Mouse (Mus musculus): ENCODE results near the gene Magi3. TPM values are rescaled to one million over a fixed set of nuclear protein-coding genes. Genes with fewer than 3 reads are reported as not detected.

Gene Magi3
- polyA plus RNA-seq, 1 experiment from 2014 or later, result 4.1 TPM

DNA sequence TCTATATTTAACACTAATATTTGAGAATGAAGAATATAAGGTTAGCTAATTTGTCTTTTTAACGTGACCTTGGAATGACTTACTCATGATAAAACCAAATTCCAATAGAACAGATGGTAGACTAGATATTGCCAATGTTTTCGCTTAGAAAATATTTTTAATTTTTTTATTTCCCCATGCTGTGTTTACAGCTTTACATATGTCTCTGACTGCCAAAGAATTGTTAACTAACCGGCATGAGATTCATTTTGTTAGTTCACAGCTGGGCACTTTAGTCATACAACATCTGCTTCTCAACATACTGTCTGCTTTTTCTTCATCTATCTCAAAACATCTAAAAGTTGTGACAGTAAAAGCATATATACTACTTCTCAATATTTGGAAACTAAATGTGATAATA lies 58.8 kb downstream of the Magi3 start:
- H3K4me2 ChIP-seq, result no peak overlapping the region
- no peaks in the 10 kb centered on the region for H3K36me3 ChIP-seq (ENCODE audit: control insufficient read depth, insufficient read depth, low read length)
- ATAC-seq (replicated peaks; ENCODE audit: low FRiP score) (no peak), DNase-seq (ENCODE audit: low spot score) (no peak)
- H3K27me3 ChIP-seq (replicated peaks; ENCODE audit: control insufficient read depth, insufficient read depth, low read length), result no peaks in the 10 kb centered on the region
- no peak overlapping the region for H3K27ac ChIP-seq (ENCODE audit: low read depth, low read length)
- no peak overlapping the region for H3K4me3 ChIP-seq (ENCODE audit: low read depth, low read length)
- H3K9ac ChIP-seq (ENCODE audit: low read depth, low read length), result no peak overlapping the region
- no peaks in the 10 kb centered on the region for H3K9me3 ChIP-seq (ENCODE audit: control insufficient read depth, low read length)
- WGBS, result 84% methylated on average over 3 of the region's 3 CpGs
- no peaks in the 10 kb centered on the region for H3K4me1 ChIP-seq (replicated peaks; ENCODE audit: control insufficient read depth, insufficient read depth, low read length)

DNA sequence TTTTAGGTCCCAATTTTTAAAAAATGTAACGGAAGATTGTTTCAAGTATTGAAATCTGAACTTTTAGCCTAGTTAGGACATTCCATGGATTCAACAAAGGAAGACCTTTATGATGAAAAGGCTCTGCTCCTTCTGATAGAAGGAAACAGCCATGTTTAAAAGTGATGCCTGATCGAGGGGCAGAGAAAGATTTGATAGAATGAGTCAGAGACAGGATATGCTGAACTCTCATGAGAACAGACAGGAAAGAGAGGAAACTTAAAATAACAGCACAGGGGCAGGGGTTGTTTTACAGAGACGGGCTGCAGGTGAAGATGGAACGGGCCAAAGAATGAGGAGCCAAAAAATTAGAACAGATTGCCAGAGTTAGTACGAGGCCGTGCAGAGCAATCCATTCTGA lies 59.6 kb downstream of the Magi3 start:
- H3K27ac ChIP-seq (ENCODE audit: low read depth, low read length), result no peak overlapping the region; the same call in 1 of the 2 replicates

DNA sequence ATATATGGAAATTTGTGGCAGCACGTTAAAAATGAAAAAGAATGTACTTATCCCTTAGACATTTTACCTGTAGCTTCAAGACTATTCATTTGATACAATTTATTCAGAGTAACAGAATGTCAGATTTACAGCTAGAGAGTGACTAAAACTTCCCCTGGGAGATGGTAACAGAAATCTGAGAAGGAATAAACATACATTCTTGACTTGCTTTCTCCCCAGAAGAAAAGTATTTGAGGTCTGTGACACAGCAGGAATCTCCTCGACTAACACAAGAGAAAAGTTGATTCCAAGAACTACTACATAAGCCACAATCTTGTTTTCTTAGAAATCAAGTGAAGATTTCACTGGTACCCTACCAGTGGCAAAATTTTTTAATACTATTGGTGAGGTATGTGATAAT lies 70.0 kb downstream of the Magi3 start:
- no peak overlapping the region for H3K4me3 ChIP-seq (ENCODE audit: low read depth, low read length)
- no peaks in the 10 kb centered on the region for H3K9me3 ChIP-seq (ENCODE audit: control insufficient read depth, low read length)
- 71% methylated on average over 2 of the region's 2 CpGs for WGBS
- H3K36me3 ChIP-seq (ENCODE audit: control insufficient read depth, insufficient read depth, low read length), result no peaks in the 10 kb centered on the region
- no peaks in the 10 kb centered on the region for H3K4me1 ChIP-seq (replicated peaks; ENCODE audit: control insufficient read depth, insufficient read depth, low read length)
- H3K9ac ChIP-seq (ENCODE audit: low read depth, low read length), result no peak overlapping the region
- H3K27ac ChIP-seq (ENCODE audit: low read depth, low read length), result no peak overlapping the region
- ATAC-seq (replicated peaks; ENCODE audit: low FRiP score) (no peak), DNase-seq (ENCODE audit: low spot score) (no peak)
- H3K27me3 ChIP-seq (replicated peaks; ENCODE audit: control insufficient read depth, insufficient read depth, low read length), result no peaks in the 10 kb centered on the region
- no peak overlapping the region for H3K4me2 ChIP-seq

More for the DNA sequence above, 59.6 kb downstream of the Magi3 start:
- 76% methylated on average over 6 of the region's 6 CpGs for WGBS
- Histone ChIP-seq H3K9me3 (ENCODE audit: control insufficient read depth, low read length) (no peaks in the 10 kb centered on the region), H3K9ac (ENCODE audit: low read depth, low read length) (no peak overlapping the region), H3K36me3 (ENCODE audit: control insufficient read depth, insufficient read depth, low read length) (no peaks in the 10 kb centered on the region), H3K27me3 (replicated peaks; ENCODE audit: control insufficient read depth, insufficient read depth, low read length) (no peaks in the 10 kb centered on the region), H3K4me3 (ENCODE audit: low read depth, low read length) (no peak overlapping the region), H3K4me1 (replicated peaks; ENCODE audit: control insufficient read depth, insufficient read depth, low read length) (no peaks in the 10 kb centered on the region), H3K4me2 (no peak overlapping the region)
- no peak for DNase-seq (ENCODE audit: low spot score)
- ATAC-seq (replicated peaks; ENCODE audit: low FRiP score), result no peak

DNA sequence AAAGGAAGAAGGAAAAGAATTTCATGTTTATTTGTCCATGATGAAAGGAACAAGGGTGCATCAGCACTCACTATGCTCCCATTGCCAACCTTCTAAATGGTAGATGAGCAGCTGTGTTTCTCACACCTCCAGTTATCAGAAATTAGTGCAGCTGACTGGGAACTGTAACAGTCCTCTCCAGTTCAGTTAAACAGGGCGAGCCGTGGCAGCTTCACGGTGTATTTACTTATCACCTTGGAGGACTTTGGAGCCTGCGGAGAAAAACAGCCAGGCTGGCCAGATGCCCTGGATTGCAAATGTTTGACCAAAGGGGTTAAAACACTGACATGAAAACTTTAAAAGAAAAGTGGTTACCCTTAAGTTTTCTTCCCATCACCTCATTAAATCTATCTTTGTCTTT lies 77.8 kb downstream of the Magi3 start:
- Histone ChIP-seq H3K9ac (ENCODE audit: low read depth, low read length) (no peak overlapping the region), H3K27me3 (replicated peaks; ENCODE audit: control insufficient read depth, insufficient read depth, low read length) (no peaks in the 10 kb centered on the region), H3K27ac (ENCODE audit: low read depth, low read length) (no peak overlapping the region), H3K36me3 (ENCODE audit: control insufficient read depth, insufficient read depth, low read length) (no peaks in the 10 kb centered on the region), H3K9me3 (ENCODE audit: control insufficient read depth, low read length) (no peaks in the 10 kb centered on the region), H3K4me3 (ENCODE audit: low read depth, low read length) (no peak overlapping the region), H3K4me1 (replicated peaks; ENCODE audit: control insufficient read depth, insufficient read depth, low read length) (no peaks in the 10 kb centered on the region), H3K4me2 (no peak overlapping the region)
- DNase-seq (ENCODE audit: low spot score), result no peak
- 40% methylated on average over 4 of the region's 4 CpGs for WGBS
- ATAC-seq (replicated peaks; ENCODE audit: low FRiP score), result 0 out of 2 replicates have a peak, but pooled peaks have one; percentile 47

- Histone ChIP-seq H3K36me3 (ENCODE audit: control insufficient read depth, insufficient read depth, low read length) (no peaks in the 10 kb centered on the region), H3K4me2 (no peak overlapping the region), H3K4me3 (ENCODE audit: low read depth, low read length) (no peak overlapping the region), H3K4me1 (replicated peaks; ENCODE audit: control insufficient read depth, insufficient read depth, low read length) (no peaks in the 10 kb centered on the region), H3K9ac (ENCODE audit: low read depth, low read length) (no peak overlapping the region), H3K9me3 (ENCODE audit: control insufficient read depth, low read length) (no peaks in the 10 kb centered on the region), H3K27me3 (replicated peaks; ENCODE audit: control insufficient read depth, insufficient read depth, low read length) (no peaks in the 10 kb centered on the region), H3K27ac (ENCODE audit: low read depth, low read length) (no peak overlapping the region)
- ATAC-seq (replicated peaks; ENCODE audit: low FRiP score), result no peak
- 87% methylated on average over 4 of the region's 4 CpGs for WGBS
- DNase-seq (ENCODE audit: low spot score), result no peak
Measured at GRCm38 (mm10) chr3:104138953-104139450, 81.2 kb downstream of the Magi3 start.

- no peak overlapping the region for H3K9ac ChIP-seq (ENCODE audit: low read depth, low read length)
- WGBS, result 56% methylated on average over 1 of the region's 1 CpGs
Measured at GRCm38 (mm10) chr3:104125628-104126027, 94.5 kb downstream of the Magi3 start.

DNA sequence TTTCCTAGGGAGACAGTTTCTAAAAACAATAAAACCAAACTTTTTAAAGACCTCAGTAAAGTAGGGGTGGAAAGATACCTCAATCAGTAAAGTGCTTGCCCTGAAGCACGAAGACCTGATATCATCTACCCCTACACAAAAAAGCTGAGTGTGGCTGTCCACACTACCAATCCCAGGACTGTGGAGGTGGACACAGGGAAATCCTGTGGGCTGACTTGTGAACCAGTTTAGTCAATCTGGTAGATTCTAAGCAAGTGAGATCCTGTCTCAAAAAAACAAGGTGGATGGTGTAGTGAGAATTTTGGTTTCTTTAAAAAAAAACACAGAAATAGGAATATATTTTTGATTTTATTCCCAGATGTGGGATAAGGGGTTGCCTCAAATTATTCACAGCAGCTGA lies 96.3 kb downstream of the Magi3 start:
- Histone ChIP-seq H3K9ac (ENCODE audit: low read depth, low read length) (no peak overlapping the region), H3K36me3 (ENCODE audit: control insufficient read depth, insufficient read depth, low read length) (no peaks in the 10 kb centered on the region), H3K4me2 (no peak overlapping the region), H3K27me3 (replicated peaks; ENCODE audit: control insufficient read depth, insufficient read depth, low read length) (no peaks in the 10 kb centered on the region), H3K4me3 (ENCODE audit: low read depth, low read length) (no peak overlapping the region), H3K9me3 (ENCODE audit: control insufficient read depth, low read length) (no peaks in the 10 kb centered on the region), H3K27ac (ENCODE audit: low read depth, low read length) (no peak overlapping the region), H3K4me1 (replicated peaks; ENCODE audit: control insufficient read depth, insufficient read depth, low read length) (no peaks in the 10 kb centered on the region; the same call in 1 of the 2 replicates)
- ATAC-seq (replicated peaks; ENCODE audit: low FRiP score) (no peak), DNase-seq (ENCODE audit: low spot score) (no peak)
- 87% methylated on average over 1 of the region's 1 CpGs for WGBS

More at GRCm38 (mm10) chr3:104125628-104126027, 94.5 kb downstream of the Magi3 start:
- H3K36me3 ChIP-seq (ENCODE audit: control insufficient read depth, insufficient read depth, low read length), result no peaks in the 10 kb centered on the region
- no peaks in the 10 kb centered on the region; the same call in 1 of the 2 replicates for H3K4me1 ChIP-seq (replicated peaks; ENCODE audit: control insufficient read depth, insufficient read depth, low read length)
- H3K9me3 ChIP-seq (ENCODE audit: control insufficient read depth, low read length), result no peaks in the 10 kb centered on the region
- no peak for DNase-seq (ENCODE audit: low spot score)
- no peak overlapping the region for H3K4me2 ChIP-seq
- no peaks in the 10 kb centered on the region for H3K27me3 ChIP-seq (replicated peaks; ENCODE audit: control insufficient read depth, insufficient read depth, low read length)
- no peak overlapping the region for H3K4me3 ChIP-seq (ENCODE audit: low read depth, low read length)
- ATAC-seq (replicated peaks; ENCODE audit: low FRiP score), result no peak
- H3K27ac ChIP-seq (ENCODE audit: low read depth, low read length), result no peak overlapping the region

DNA sequence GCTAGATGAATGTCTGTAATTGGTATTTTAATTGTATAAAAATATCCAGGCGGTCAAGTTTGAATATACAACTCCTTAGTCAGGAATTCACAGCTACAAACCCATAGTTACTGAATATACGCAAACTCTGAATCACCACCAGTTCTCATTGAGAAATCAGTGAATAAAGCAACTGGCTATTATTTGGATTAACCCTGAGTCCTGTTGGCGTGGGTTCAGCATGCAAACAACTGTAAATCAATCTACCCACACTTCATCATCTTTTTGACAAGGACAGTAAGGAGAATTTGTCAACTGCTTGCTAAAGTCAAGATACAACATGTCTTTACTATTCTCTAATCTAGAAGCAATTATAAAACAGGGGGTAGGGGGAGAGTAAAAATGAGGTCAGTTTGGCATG lies 110.7 kb downstream of the Magi3 start:
- no peak for ATAC-seq (replicated peaks; ENCODE audit: low FRiP score)
- Histone ChIP-seq H3K9ac (ENCODE audit: low read depth, low read length) (no peak overlapping the region), H3K4me2 (no peak overlapping the region), H3K4me3 (ENCODE audit: low read depth, low read length) (no peak overlapping the region), H3K4me1 (replicated peaks; ENCODE audit: control insufficient read depth, insufficient read depth, low read length) (no peaks in the 10 kb centered on the region), H3K27me3 (replicated peaks; ENCODE audit: control insufficient read depth, insufficient read depth, low read length) (no peaks in the 10 kb centered on the region), H3K27ac (ENCODE audit: low read depth, low read length) (no peak overlapping the region), H3K9me3 (ENCODE audit: control insufficient read depth, low read length) (no peaks in the 10 kb centered on the region), H3K36me3 (ENCODE audit: control insufficient read depth, insufficient read depth, low read length) (no peaks in the 10 kb centered on the region)
- no peak for DNase-seq (ENCODE audit: low spot score)
- WGBS, result 66% methylated on average over 3 of the region's 3 CpGs

DNA sequence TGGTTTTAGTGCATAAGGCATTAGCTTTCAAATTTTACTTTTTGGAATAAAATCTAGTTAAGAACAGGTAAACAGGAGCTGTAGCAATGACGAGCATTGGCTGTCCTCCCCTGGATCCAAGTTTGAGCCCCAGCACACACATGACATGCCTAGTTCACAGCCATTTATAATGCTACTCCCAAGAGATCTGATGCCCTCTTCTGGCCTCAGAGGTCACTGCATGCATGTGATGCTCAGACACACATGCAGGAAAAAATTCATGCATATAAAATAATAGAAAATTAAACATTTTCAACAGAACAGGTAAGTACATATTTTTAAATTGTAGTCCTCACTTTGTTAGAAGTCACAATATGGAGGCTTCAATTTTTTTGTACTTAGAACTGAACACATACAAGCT lies 115.2 kb downstream of the Magi3 start:
- Histone ChIP-seq H3K4me3 (ENCODE audit: low read depth, low read length) (no peak overlapping the region), H3K27ac (ENCODE audit: low read depth, low read length) (no peak overlapping the region), H3K27me3 (replicated peaks; ENCODE audit: control insufficient read depth, insufficient read depth, low read length) (no peaks in the 10 kb centered on the region), H3K9ac (ENCODE audit: low read depth, low read length) (no peak overlapping the region), H3K4me2 (no peak overlapping the region), H3K4me1 (replicated peaks; ENCODE audit: control insufficient read depth, insufficient read depth, low read length) (no peaks in the 10 kb centered on the region), H3K36me3 (ENCODE audit: control insufficient read depth, insufficient read depth, low read length) (no peaks in the 10 kb centered on the region), H3K9me3 (ENCODE audit: control insufficient read depth, low read length) (no peaks in the 10 kb centered on the region)
- no peak for DNase-seq (ENCODE audit: low spot score)
- no peak for ATAC-seq (replicated peaks; ENCODE audit: low FRiP score)
- WGBS, result 45% methylated on average over 1 of the region's 1 CpGs
